Mouse (Mus musculus) kidney, embryonic 16.5 days (tissue): ENCODE measurements around the gene Mtx1. TPM values are rescaled to one million over a fixed set of nuclear protein-coding genes. Genes with fewer than 3 reads are reported as not detected.

ENCODE experiments used
- ATAC-seq: fragments of 200-750 bp; cut with Nextera tagmentation; 2 replicates; pipeline ENCODE4 v1.8.0; 2017; ENCODE audit warnings: moderate TSS enrichment; ENCODE audit not compliant: low FRiP score, low TSS enrichment
- H3K27ac ChIP-seq: fragments of 300-500 bp; sonication (generic); 2 replicates; pipeline ENCODE4 v1.5.1; 2014; ENCODE audit warnings: low read length
- H3K27me3 ChIP-seq: fragments of 300-500 bp; sonication (generic); 2 replicates; pipeline ENCODE4 v1.6.1; 2014; ENCODE audit warnings: low read length, control low read depth, mixed read lengths; ENCODE audit not compliant: insufficient read depth
- H3K36me3 ChIP-seq: fragments of 300-500 bp; sonication (generic); 2 replicates; pipeline ENCODE4 v1.6.1; 2014; ENCODE audit warnings: low read length, control low read depth, mixed read lengths; ENCODE audit not compliant: insufficient read depth
- H3K4me1 ChIP-seq: fragments of 300-500 bp; sonication (generic); 2 replicates; pipeline ENCODE4 v1.6.1; 2014; ENCODE audit warnings: low read length, control low read depth, mixed read lengths; ENCODE audit not compliant: insufficient read depth
- H3K4me2 ChIP-seq: fragments of 300-500 bp; sonication (generic); replicated peaks from 2 replicates; pipeline ENCODE4 v1.6.1; 2014; ENCODE audit warnings: low read depth, low read length
- H3K4me3 ChIP-seq: fragments of 300-500 bp; sonication (generic); 2 replicates; pipeline ENCODE4 v1.5.1; 2014; ENCODE audit warnings: mild to moderate bottlenecking, low read length
- H3K9ac ChIP-seq: fragments of 300-500 bp; sonication (generic); replicated peaks from 2 replicates; pipeline ENCODE4 v1.6.1; 2014; ENCODE audit warnings: low read length
- H3K9me3 ChIP-seq: fragments of 300-500 bp; sonication (generic); 2 replicates; pipeline ENCODE4 v1.6.1; 2016; ENCODE audit warnings: low read length, control low read depth
- WGBS: fragments of 180-500 bp; shearing (Covaris S2); extraction: QIAGEN DNeasy Blood & Tissue Kit; methylation state at CpG from one replicate; pipeline ENCODE4 v1.1.7; 2014; 5-methylcytosine and 5-hydroxymethylcytosine counted together
- polyA plus RNA-seq: library from polyadenylated mRNA; unstranded; fragments of >200 nt; fragmentation: Nextera tagmentation; extraction: Ambion mirVana; gene quantifications from 2 replicates; pipeline ENCODE4 v1.2.1, GENCODE M21; 2015

The Mtx1 gene
- polyA plus RNA-seq, 1 experiment from 2014 or later = 227 TPM

DNA sequence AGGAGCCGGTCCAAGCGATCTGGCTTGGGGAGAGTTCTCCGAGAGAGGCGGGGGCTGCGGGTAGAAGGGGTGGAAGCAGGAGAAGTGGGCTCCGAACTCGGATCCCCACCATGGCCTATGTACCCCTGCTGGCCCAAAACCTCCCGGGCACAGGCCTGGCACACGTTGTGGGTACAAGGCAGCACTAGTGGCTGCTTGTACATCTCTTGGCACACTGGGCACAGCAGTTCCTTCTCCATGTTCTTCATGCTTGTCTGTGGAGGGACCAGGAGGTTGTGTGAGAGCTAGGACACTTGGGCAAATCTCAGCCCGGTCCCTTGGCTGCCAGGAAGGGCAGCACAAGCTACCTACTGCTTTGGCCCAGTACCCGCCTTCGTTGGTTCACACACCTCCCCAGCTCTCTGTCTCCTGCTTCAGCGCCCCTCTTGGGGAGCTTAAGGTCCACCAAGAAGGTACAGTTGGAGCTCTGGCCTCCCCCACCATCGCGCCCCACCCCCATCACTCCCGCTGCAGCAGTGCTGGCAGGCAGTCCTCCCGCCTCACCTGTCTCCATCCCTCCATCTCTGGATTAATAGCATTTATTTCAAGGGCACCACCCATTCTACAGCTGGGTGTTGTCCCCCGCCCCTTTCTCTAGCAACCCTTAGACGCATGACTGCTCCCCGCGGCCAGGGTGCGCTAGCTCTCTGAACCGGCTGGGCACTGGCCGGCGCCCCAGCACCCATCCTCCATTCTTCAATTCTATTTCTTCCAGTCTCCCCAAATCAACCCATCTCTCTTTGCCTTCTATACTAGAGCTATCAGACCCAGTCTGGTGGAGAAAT, 17.5 kb upstream of the Mtx1 start:
- peaks cover 7% of the 10 kb centered on the region; the same call in 1 of the 2 replicates for H3K27me3 ChIP-seq
- peak; percentile 6; the same call in 1 of the 2 replicates for ATAC-seq
- no peaks in the 10 kb centered on the region for H3K9me3 ChIP-seq
- peak overlapping the region; percentile 65 for H3K9ac ChIP-seq
- H3K4me2 ChIP-seq = peak overlapping the region; percentile 92
- WGBS = 10% methylated on average over 25 of the region's 25 CpGs
- peaks cover 7% of the 10 kb centered on the region; the same call in 1 of the 2 replicates for H3K36me3 ChIP-seq
- H3K4me1 ChIP-seq = peaks cover 43% of the 10 kb centered on the region
- peak overlapping the region; percentile 65 for H3K27ac ChIP-seq
- peak overlapping the region; percentile 89 for H3K4me3 ChIP-seq

DNA sequence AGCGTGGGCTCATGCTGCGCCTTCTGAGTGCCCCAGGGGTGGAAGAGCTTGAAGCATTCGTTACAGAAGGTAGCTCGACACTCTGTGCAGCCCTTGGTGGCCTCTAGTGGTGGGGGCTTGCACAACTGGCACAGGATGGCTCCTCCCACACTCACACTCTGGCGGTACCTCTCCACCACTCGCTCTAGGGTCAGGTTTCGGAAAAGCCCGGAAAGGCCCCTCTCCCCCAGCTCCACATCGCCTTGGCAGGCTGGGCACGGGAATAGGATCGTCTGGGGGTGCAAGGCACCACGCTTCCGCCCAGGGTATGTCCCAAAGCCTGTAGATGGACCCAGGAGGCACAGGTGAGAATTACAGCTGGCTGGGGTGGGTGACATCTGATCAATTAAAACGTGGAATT, 16.7 kb upstream of the Mtx1 start:
- 0 out of 2 replicates have a peak overlapping the region, but pooled peaks have one; percentile 26 for H3K9ac ChIP-seq
- H3K27ac ChIP-seq = peak overlapping the region; percentile 43; the same call in 1 of the 2 replicates
- peak overlapping the region; percentile 89 for H3K4me3 ChIP-seq
- WGBS = 12% methylated on average over 14 of the region's 14 CpGs
- H3K4me1 ChIP-seq = peaks cover 43% of the 10 kb centered on the region
- peak; percentile 59 for ATAC-seq
- no peaks in the 10 kb centered on the region for H3K9me3 ChIP-seq
- H3K36me3 ChIP-seq = 0 out of 2 replicates have a peak, but pooled peaks cover 2% of the 10 kb centered on the region
- H3K27me3 ChIP-seq = peaks cover 7% of the 10 kb centered on the region; the same call in 1 of the 2 replicates
- peak overlapping the region; percentile 92 for H3K4me2 ChIP-seq

DNA sequence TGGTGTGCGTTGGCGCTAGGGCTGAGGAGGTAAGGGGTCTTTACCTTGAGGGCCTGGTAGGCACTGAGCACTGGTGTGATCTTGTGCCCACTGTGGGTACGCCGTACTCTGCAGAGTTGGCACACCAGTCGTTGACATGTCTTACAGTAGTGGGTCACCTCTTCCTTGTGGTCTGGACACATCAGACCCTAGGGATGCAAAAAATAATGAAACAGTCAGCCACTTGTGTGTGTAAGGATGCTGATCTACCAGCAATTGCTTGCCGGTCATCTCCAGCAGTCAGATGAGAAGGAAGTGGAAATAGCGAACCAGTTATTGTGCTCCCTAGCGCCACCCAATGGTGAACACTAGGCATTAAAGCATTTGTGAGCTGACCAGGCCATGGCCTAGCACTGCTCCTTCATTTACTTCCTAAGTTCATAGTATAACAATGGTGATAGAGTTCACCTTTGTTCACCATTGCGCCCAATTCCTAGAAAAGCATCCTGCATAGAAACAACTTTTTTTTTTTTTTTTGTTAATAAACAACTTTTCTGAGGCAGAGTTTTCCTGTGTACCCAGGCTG, 15.5 kb upstream of the Mtx1 start:
- ATAC-seq = no peak
- no peak overlapping the region for H3K9ac ChIP-seq
- H3K4me2 ChIP-seq = no peak overlapping the region
- 72% methylated on average over 9 of the region's 9 CpGs for WGBS
- H3K9me3 ChIP-seq = no peaks in the 10 kb centered on the region
- 0 out of 2 replicates have a peak, but pooled peaks cover 3% of the 10 kb centered on the region for H3K36me3 ChIP-seq
- peaks cover 48% of the 10 kb centered on the region for H3K4me1 ChIP-seq
- H3K27me3 ChIP-seq = peaks cover 7% of the 10 kb centered on the region; the same call in 1 of the 2 replicates
- no peak overlapping the region for H3K27ac ChIP-seq
- H3K4me3 ChIP-seq = no peak overlapping the region

DNA sequence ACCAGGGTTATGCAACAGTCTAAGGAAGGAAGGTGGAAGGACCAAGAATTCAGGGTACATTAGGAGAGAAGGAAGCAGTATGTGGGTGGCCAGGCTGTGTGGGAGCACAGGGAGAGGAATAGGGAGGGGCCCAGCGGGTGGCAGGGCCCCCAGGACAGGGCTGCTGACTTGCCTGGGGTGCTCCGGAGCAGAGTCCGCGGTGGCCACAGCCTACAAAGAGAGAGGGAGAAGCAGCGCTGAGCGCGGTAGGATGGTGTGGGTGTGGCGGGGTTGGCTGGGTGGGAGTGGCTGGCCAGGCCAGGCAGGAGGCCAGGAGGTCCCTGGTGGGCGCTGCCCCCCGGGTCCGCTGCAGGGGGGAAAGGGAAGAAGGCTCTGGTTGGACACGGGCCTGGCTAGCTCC, 11.6 kb upstream of the Mtx1 start:
- Histone ChIP-seq H3K4me1 (peaks cover 20% of the 10 kb centered on the region), H3K4me3 (no peak overlapping the region), H3K9ac (no peak overlapping the region), H3K4me2 (no peak overlapping the region), H3K27me3 (no peaks in the 10 kb centered on the region), H3K9me3 (no peaks in the 10 kb centered on the region), H3K36me3 (0 out of 2 replicates have a peak, but pooled peaks cover 3% of the 10 kb centered on the region), H3K27ac (no peak overlapping the region)
- 54% methylated on average over 11 of the region's 12 CpGs for WGBS
- 0 out of 2 replicates have a peak, but pooled peaks have one; percentile 16 for ATAC-seq

DNA sequence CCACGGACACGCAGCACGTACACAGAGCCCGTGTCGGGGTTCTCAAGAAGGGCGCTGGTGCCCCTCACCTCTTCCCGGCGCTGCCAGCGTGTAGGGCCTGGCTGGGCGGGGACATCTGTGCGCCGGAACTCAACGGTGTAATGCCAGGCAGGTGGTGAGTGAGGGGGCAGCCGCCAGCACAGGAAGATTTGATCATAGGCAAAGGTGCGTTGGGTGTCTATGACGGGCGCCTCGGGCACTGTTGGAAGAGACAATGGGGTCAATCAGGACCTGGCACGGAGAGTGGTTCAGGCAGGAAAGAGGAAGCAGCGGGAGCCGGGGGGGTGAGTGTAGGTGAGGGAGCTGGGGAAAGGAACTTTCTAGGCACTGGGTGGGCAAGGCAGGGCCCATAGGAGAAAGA, 10.8 kb upstream of the Mtx1 start:
- H3K9ac ChIP-seq = no peak overlapping the region
- 93% methylated on average over 21 of the region's 21 CpGs for WGBS
- no peaks in the 10 kb centered on the region for H3K27me3 ChIP-seq
- no peak overlapping the region for H3K4me2 ChIP-seq
- 0 out of 2 replicates have a peak, but pooled peaks cover 3% of the 10 kb centered on the region for H3K36me3 ChIP-seq
- ATAC-seq = no peak
- H3K4me1 ChIP-seq = peaks cover 19% of the 10 kb centered on the region
- no peaks in the 10 kb centered on the region for H3K9me3 ChIP-seq
- no peak overlapping the region for H3K27ac ChIP-seq
- no peak overlapping the region for H3K4me3 ChIP-seq

DNA sequence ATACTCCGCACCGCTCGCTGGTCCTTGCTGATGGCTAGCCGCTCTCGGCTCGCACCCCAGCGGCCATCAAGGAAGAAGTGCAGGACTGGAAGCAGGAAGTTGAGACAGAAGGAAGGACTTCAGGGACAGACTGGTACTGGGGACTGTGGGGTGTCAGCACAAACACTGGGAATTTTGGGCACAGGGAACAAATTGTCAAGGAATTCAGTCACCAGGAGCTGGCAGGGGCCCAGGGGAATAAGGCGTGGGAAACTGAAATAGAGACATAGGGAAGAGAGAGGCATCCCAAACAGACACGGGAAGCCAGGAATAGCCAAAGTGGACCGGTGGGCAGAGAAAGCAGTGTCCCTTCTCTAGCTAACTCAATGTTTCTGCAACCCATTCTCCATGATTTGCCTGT, 9.6 kb upstream of the Mtx1 start:
- 0 out of 2 replicates have a peak, but pooled peaks cover 3% of the 10 kb centered on the region for H3K36me3 ChIP-seq
- no peaks in the 10 kb centered on the region for H3K9me3 ChIP-seq
- ATAC-seq = no peak
- H3K9ac ChIP-seq = no peak overlapping the region
- no peak overlapping the region for H3K27ac ChIP-seq
- 80% methylated on average over 10 of the region's 10 CpGs for WGBS
- H3K4me1 ChIP-seq = peaks cover 22% of the 10 kb centered on the region
- no peak overlapping the region for H3K4me3 ChIP-seq
- no peaks in the 10 kb centered on the region for H3K27me3 ChIP-seq
- H3K4me2 ChIP-seq = no peak overlapping the region

DNA sequence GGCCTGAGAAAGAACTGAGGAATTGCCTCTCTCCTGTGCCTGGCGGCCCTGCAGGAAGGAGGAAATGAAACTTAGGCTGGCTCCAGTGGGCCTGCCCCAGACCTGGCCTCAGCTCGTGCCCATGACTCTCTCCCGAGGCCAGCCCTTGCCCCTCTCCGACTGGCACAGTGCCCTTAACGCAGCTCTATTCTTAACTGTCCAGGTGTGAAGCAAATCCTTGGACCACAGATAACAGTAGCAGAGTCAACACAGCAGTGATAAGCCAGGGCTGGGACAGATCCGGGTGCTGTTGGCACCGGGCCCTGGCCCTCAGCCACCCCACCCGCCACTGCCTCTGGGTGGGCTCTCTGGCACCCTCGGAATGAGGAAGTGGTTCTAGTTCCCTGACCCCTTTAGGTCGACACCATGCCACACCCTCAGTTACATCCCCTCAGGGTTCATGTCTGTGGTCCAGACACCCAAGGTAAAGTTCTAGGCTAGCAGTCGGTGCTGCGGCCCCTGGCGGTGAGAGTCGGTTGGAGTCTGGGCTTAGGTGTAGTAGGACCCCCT, 6.7 kb upstream of the Mtx1 start:
- peak; percentile 28 for ATAC-seq
- WGBS = 67% methylated on average over 14 of the region's 14 CpGs
- Histone ChIP-seq H3K27me3 (no peaks in the 10 kb centered on the region; the same call in 1 of the 2 replicates), H3K36me3 (0 out of 2 replicates have a peak, but pooled peaks cover 3% of the 10 kb centered on the region), H3K4me1 (peaks cover 36% of the 10 kb centered on the region), H3K4me3 (no peak overlapping the region), H3K4me2 (no peak overlapping the region), H3K27ac (peak overlapping the region; percentile 83), H3K9me3 (no peaks in the 10 kb centered on the region), H3K9ac (no peak overlapping the region)

DNA sequence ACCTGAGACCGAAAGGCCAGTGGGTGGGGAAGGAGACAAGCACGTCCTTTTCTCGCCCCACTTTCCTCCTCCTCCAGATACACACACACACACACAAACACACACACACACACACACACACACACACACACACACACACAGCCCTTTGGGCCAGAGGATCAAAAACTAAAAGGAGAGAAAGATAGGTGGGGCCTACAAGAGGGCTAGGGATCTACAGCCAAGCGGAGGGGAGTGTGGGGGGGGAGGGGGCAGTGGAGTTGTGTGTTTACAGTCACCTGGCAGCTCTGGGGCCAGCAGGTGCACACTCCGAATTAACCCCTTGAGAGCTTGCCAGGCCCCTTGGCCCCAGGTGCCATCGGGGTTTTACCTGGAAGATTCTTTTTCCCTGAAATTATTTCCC, 5.7 kb upstream of the Mtx1 start:
- Histone ChIP-seq H3K9ac (0 out of 2 replicates have a peak overlapping the region, but pooled peaks have one; percentile 31), H3K4me1 (peaks cover 34% of the 10 kb centered on the region), H3K4me3 (no peak overlapping the region), H3K27ac (peak overlapping the region; percentile 83), H3K36me3 (0 out of 2 replicates have a peak, but pooled peaks cover 3% of the 10 kb centered on the region), H3K9me3 (no peaks in the 10 kb centered on the region), H3K4me2 (no peak overlapping the region), H3K27me3 (no peaks in the 10 kb centered on the region; the same call in 1 of the 2 replicates)
- WGBS = 58% methylated on average over 6 of the region's 6 CpGs
- ATAC-seq = no peak

DNA sequence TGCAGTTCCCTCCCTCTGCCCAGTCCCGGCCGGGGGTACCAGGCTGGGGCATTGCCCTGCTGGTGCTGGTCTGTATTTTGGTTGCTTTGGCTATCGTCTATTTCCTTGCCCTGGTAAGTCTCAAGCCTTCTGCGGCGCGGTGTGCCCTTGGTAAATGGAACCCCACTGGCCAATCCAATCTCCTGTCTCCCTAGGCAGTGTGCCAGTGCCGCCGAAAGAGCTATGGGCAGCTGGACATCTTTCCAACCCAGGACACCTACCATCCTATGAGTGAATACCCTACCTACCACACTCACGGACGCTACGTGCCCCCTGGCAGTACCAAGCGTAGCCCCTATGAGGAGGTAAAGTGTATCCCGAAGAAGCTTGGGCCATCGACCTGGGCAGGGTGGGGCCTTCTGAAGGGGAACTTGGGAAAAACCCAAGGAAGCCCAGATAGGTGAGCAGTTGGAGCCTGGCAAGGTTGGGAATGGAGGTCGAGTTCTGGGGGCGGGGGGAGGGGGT, 4.9 kb upstream of the Mtx1 start:
- ATAC-seq = no peak
- Histone ChIP-seq H3K4me1 (peaks cover 41% of the 10 kb centered on the region), H3K27me3 (no peaks in the 10 kb centered on the region; the same call in 1 of the 2 replicates), H3K27ac (no peak overlapping the region; the same call in 1 of the 2 replicates), H3K9me3 (no peaks in the 10 kb centered on the region), H3K36me3 (no peaks in the 10 kb centered on the region), H3K9ac (no peak overlapping the region), H3K4me2 (peak overlapping the region; percentile 27; the same call in 1 of the 2 replicates), H3K4me3 (peak overlapping the region; percentile 4; the same call in 1 of the 2 replicates)
- WGBS = 76% methylated on average over 16 of the region's 16 CpGs
